Mouse (Mus musculus) cerebellum, adult 11 months (tissue): ENCODE measurements around the gene Olfr71.

Source experiments
- DNase-seq: peaks from one replicate; pipeline ENCODE4 v3.0.0; 2022

The Olfr71 gene

GRCm38 (mm10) chr4:43709869-43710268 is at the start of gene Olfr71:
TSS of gene Olfr71 (minus strand) at chr4:43710255.
- no peak for DNase-seq

- DNase-seq, result no peak
Observed at GRCm38 (mm10) chr4:43757213-43757612, 47.2 kb upstream of the Olfr71 start.

- no peak for DNase-seq
Observed at GRCm38 (mm10) chr4:43745187-43745586, 35.1 kb upstream of the Olfr71 start.

GRCm38 (mm10) chr4:43743099-43743498 is 33.0 kb upstream of the Olfr71 start:
- no peak for DNase-seq

GRCm38 (mm10) chr4:43742637-43743036 is 32.6 kb upstream of the Olfr71 start:
- no peak for DNase-seq

GRCm38 (mm10) chr4:43741526-43741925 is 31.5 kb upstream of the Olfr71 start:
- DNase-seq, result no peak

- DNase-seq, result no peak
Observed at GRCm38 (mm10) chr4:43738989-43739674, 29.1 kb upstream of the Olfr71 start.

GRCm38 (mm10) chr4:43737144-43737543 is 27.1 kb upstream of the Olfr71 start:
- no peak for DNase-seq

GRCm38 (mm10) chr4:43733186-43733585 is 23.1 kb upstream of the Olfr71 start:
- no peak for DNase-seq

- DNase-seq, result no peak
Observed at GRCm38 (mm10) chr4:43732171-43732570, 22.1 kb upstream of the Olfr71 start.

GRCm38 (mm10) chr4:43730750-43731297 is 20.8 kb upstream of the Olfr71 start:
- DNase-seq, result no peak

GRCm38 (mm10) chr4:43729794-43730550 is 19.9 kb upstream of the Olfr71 start, which contains the start of gene Spaar:
TSS of gene Spaar (plus strand) at chr4:43730034.
- no peak for DNase-seq

GRCm38 (mm10) chr4:43729126-43729525 is 19.1 kb upstream of the Olfr71 start:
- DNase-seq, result no peak

GRCm38 (mm10) chr4:43728576-43728954 is 18.5 kb upstream of the Olfr71 start:
- no peak for DNase-seq

GRCm38 (mm10) chr4:43727718-43728575 is 17.9 kb upstream of the Olfr71 start:
- no peak for DNase-seq

GRCm38 (mm10) chr4:43726995-43727394 is 16.9 kb upstream of the Olfr71 start, which contains the start of gene Hrct1:
TSS of gene Hrct1 (plus strand) at chr4:43727188.
- DNase-seq, result no peak

- DNase-seq, result no peak
Observed at GRCm38 (mm10) chr4:43726228-43726993, 16.4 kb upstream of the Olfr71 start.

GRCm38 (mm10) chr4:43724764-43725163 is 14.7 kb upstream of the Olfr71 start:
- DNase-seq, result no peak

- no peak for DNase-seq
Observed at GRCm38 (mm10) chr4:43722191-43722590, 12.1 kb upstream of the Olfr71 start.

- no peak for DNase-seq
Observed at GRCm38 (mm10) chr4:43720491-43721228, 10.6 kb upstream of the Olfr71 start.

- DNase-seq, result no peak
Observed at GRCm38 (mm10) chr4:43713652-43714219, 3.7 kb upstream of the Olfr71 start.
